Mouse (Mus musculus): ENCODE data around the gene Inpp5f.

- no peak for TF ChIP-seq CTCF (IDR thresholded peaks at IDR 0.05; ENCODE audit: low read depth)
- no peak for TF ChIP-seq EP300 (IDR thresholded peaks at IDR 0.05; ENCODE audit: low read depth)
Measured at GRCm38 (mm10) chr7:128591345-128592084, 19.6 kb upstream of the Inpp5f start.

All from liver, postnatal 0 days (tissue).